Mouse (Mus musculus) liver (tissue): ENCODE measurements around the gene Fam187b.
"Not testable (repeated sequence)": the region's sequence is repeated elsewhere in the genome, so short reads cannot be mapped to it uniquely, and the experiment has no call there.

Experiments used
- DNase-seq: peaks from one replicate; pipeline ENCODE4 v3.0.0-alpha.2; 2020; ENCODE audit warnings: mixed read lengths

Gene Fam187b

GRCm38 (mm10) chr7:30973501-30974289, at the start of gene Fam187b:
Gene Fam187b, plus strand, starts transcription at chr7:30973790.
- peak; percentile 87 for DNase-seq

- DNase-seq: no peak
Observed at GRCm38 (mm10) chr7:30924071-30924470, 49.5 kb upstream of the Fam187b start.

- not testable (repeated sequence) for DNase-seq
Observed at GRCm38 (mm10) chr7:30924581-30924980, 49.0 kb upstream of the Fam187b start, which contains the start of gene Hamp2. Gene Hamp2, minus strand, starts transcription at chr7:30924681.

- not testable (repeated sequence) for DNase-seq
Observed at GRCm38 (mm10) chr7:30935422-30936099, 38.0 kb upstream of the Fam187b start.

- DNase-seq: not testable (repeated sequence)
Observed at GRCm38 (mm10) chr7:30940070-30940469, 33.5 kb upstream of the Fam187b start.

- not testable (repeated sequence) for DNase-seq
Observed at GRCm38 (mm10) chr7:30942365-30942764, 31.2 kb upstream of the Fam187b start.

- DNase-seq: no peak
Observed at GRCm38 (mm10) chr7:30943909-30944635, 29.5 kb upstream of the Fam187b start, which contains the start of gene Hamp. Gene Hamp, minus strand, starts transcription at chr7:30944032.

- DNase-seq: not testable (repeated sequence)
Observed at GRCm38 (mm10) chr7:30944706-30945105, 28.9 kb upstream of the Fam187b start.

GRCm38 (mm10) chr7:30945466-30945865, 28.1 kb upstream of the Fam187b start:
- not testable (repeated sequence) for DNase-seq

- no peak for DNase-seq
Observed at GRCm38 (mm10) chr7:30945876-30946275, 27.7 kb upstream of the Fam187b start.

GRCm38 (mm10) chr7:30949902-30950301, 23.7 kb upstream of the Fam187b start:
- not testable (repeated sequence) for DNase-seq

- DNase-seq: no peak
Observed at GRCm38 (mm10) chr7:30952441-30953265, 20.9 kb upstream of the Fam187b start.

- peak; percentile 21 for DNase-seq
Observed at GRCm38 (mm10) chr7:30953459-30953858, 20.1 kb upstream of the Fam187b start.

GRCm38 (mm10) chr7:30954036-30954435, 19.6 kb upstream of the Fam187b start:
- peak; percentile 12 for DNase-seq

- no peak for DNase-seq
Observed at GRCm38 (mm10) chr7:30954971-30955520, 18.5 kb upstream of the Fam187b start.

- DNase-seq: peak; percentile 93
Observed at GRCm38 (mm10) chr7:30955584-30956356, 17.8 kb upstream of the Fam187b start.

GRCm38 (mm10) chr7:30956357-30956751, 17.2 kb upstream of the Fam187b start:
- no peak for DNase-seq

- peak; percentile 82 for DNase-seq
Observed at GRCm38 (mm10) chr7:30956756-30957366, 16.7 kb upstream of the Fam187b start, which contains the start of gene Usf2. Gene Usf2, minus strand, starts transcription at chr7:30956803.

GRCm38 (mm10) chr7:30957367-30957783, 16.2 kb upstream of the Fam187b start:
- DNase-seq: peak; percentile 94

- no peak for DNase-seq
Observed at GRCm38 (mm10) chr7:30958109-30958865, 15.3 kb upstream of the Fam187b start.
